Mouse (Mus musculus): ENCODE data around the gene Fahd2a. TPM values are rescaled to one million over a fixed set of nuclear protein-coding genes. Genes with fewer than 3 reads are reported as not detected.

The Fahd2a gene
- total and polyA plus RNA-seq, 3 experiments = 6.8 to 8.2 TPM; not detected in 1

DNA sequence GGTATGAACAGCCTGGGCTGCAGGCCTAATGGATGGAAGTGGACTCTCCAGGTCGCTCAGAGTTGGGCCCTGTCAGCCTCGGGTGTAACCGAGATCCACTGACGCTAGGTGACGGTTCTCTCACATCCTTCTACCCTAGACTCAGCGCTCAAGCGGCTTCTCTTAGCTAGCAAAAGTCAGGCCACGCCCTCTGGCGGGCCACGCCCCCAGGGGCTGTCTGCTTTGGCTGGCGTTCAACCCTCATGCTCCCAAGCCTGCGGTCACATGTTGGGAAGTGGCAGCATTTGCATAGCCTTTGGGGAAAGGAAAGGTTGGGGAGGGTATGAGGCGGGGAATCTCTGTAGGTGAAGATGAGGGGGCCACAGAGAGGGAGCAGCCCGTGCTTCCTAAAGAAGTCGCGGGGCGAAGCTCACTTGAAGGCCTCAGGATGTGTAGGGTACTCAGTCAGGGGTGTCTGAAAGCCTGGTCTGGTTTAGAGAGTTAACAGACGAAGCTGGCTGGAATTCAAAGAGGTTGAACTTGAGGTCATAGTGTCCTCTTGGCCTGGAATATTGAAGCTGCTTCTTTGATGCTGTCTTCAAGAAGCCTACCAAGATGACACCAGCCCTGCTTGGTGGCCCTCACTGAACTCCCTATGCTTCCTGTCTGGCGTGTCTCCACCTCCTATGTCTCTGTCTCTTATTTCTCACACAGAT lies 40.3 kb upstream of the Fahd2a start:
- Histone ChIP-seq H3K9me3 (replicated peaks; ENCODE audit: insufficient read depth, low read length) (no peaks in the 10 kb centered on the region), H3K9ac (ENCODE audit: control insufficient read depth, low read depth, low read length, poor library complexity, severe bottlenecking) (no peak overlapping the region), H3K36me3 (ENCODE audit: control insufficient read depth in 1 of 2, insufficient read depth in 2 of 2, low read length in 2 of 2) (no peaks in the 10 kb centered on the region), H3K79me2 (ENCODE audit: control insufficient read depth, insufficient read depth, low read length, poor library complexity) (no peaks in the 10 kb centered on the region), H3K27me3 (ENCODE audit: control insufficient read depth in 1 of 2, insufficient read depth in 2 of 2, low read length in 2 of 2) (peaks cover 2 to 6% of the 10 kb centered on the region in 2 experiments), H3K4me1 (ENCODE audit: control insufficient read depth in 1 of 2, insufficient read depth in 2 of 2, low read length in 2 of 2) (no peaks in the 10 kb centered on the region), H3K27ac (ENCODE audit: control insufficient read depth, low read depth, low read length) (no peak overlapping the region), H3K4me3 (ENCODE audit: control insufficient read depth in 1 of 2, insufficient read depth in 1 of 2, low read depth in 2 of 2, low read length in 2 of 2) (no peak overlapping the region)
- TF ChIP-seq MXI1 (IDR thresholded peaks at IDR 0.05; ENCODE audit: low read depth, low read length) (no peak), ZKSCAN1 (IDR thresholded peaks at IDR 0.05; ENCODE audit: low read depth, low read length) (no peak), TBP (IDR thresholded peaks at IDR 0.05; ENCODE audit: low read depth, low read length) (no peak), TAL1 (IDR thresholded peaks at IDR 0.05; ENCODE audit: low read length) (no peak), E2F4 (IDR thresholded peaks at IDR 0.05; ENCODE audit: borderline replicate concordance, low read depth, low read length) (no peak), ZMIZ1 (IDR thresholded peaks at IDR 0.05; ENCODE audit: low read depth, low read length) (no peak), KAT2A (conservative IDR thresholded peaks at IDR 0.05; ENCODE audit: low read depth, low read length) (no peak), RAD21 (IDR thresholded peaks at IDR 0.05; ENCODE audit: low read depth, low read length) (no peak), ZNF384 (IDR thresholded peaks at IDR 0.05; ENCODE audit: low read depth, low read length) (no peak), HCFC1 (IDR thresholded peaks at IDR 0.05; ENCODE audit: low read depth, low read length) (no peak)
- DNase-seq (ENCODE audit: low read depth, low spot score) = no peak

DNA sequence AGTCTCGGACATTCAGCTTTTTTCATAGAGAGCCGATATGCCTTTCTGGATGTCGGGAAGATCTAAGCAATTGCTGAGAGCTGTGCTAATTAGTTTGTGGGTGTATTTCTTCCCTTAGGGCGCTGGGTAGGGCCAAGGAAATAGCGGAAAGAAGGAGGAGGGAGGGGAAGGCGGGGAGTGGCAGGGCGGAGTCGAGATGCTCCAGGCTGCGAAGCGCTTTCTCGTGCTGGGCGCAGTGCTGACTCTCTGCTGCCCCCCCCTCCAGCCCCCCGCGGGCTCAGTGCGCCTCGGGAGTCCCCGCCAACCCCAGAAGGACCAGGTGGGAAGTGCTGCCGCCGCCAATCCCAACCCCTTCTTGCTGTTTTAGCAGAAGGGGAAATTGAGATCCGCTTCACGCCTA lies 38.6 kb upstream of the Fahd2a start:
- H3K27me3 ChIP-seq (ENCODE audit: control insufficient read depth in 1 of 2, insufficient read depth in 2 of 2, low read length in 2 of 2) = peaks cover 0 to 6% of the 10 kb centered on the region in 2 experiments; a peak in 2 of 4 replicates

DNA sequence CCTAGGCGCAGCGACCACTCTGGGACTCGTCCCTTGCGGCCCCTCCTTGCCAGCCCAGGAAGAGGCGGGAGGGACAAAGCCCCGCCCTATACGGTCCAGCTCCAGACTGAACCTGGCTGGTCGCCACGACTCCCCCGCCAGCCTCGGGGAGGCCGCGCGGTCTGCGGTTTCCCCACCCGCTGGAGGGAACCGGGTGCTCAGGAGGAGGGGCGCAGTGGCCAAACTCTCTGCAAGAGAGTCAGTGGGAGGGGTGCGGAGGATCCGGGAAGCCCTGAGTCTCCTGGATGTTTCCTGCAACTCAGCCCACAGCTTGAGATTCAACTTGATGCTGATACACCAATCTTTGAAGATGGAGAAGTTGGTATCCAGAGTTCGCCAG lies 38.2 kb upstream of the Fahd2a start:
- peak; percentile 37 for DNase-seq (ENCODE audit: low read depth, low spot score)
- Histone ChIP-seq H3K4me3 (ENCODE audit: control insufficient read depth in 1 of 2, insufficient read depth in 1 of 2, low read depth in 2 of 2, low read length in 2 of 2) (peak overlapping the region in 1 of 2 experiments; percentile 28; a peak in 1 of 4 replicates), H3K79me2 (ENCODE audit: control insufficient read depth, insufficient read depth, low read length, poor library complexity) (no peaks in the 10 kb centered on the region), H3K27ac (ENCODE audit: control insufficient read depth, low read depth, low read length) (no peak overlapping the region), H3K9ac (ENCODE audit: control insufficient read depth, low read depth, low read length, poor library complexity, severe bottlenecking) (no peak overlapping the region), H3K9me3 (replicated peaks; ENCODE audit: insufficient read depth, low read length) (no peaks in the 10 kb centered on the region), H3K36me3 (ENCODE audit: control insufficient read depth in 1 of 2, insufficient read depth in 2 of 2, low read length in 2 of 2) (no peaks in the 10 kb centered on the region), H3K4me1 (ENCODE audit: control insufficient read depth in 1 of 2, insufficient read depth in 2 of 2, low read length in 2 of 2) (no peaks in the 10 kb centered on the region), H3K27me3 (ENCODE audit: control insufficient read depth in 1 of 2, insufficient read depth in 2 of 2, low read length in 2 of 2) (peaks cover 0 to 6% of the 10 kb centered on the region in 2 experiments; a peak in 2 of 4 replicates)
- TF ChIP-seq JUND (IDR thresholded peaks at IDR 0.05; ENCODE audit: low read depth, low read length) = no peak

More for the DNA sequence above, 38.6 kb upstream of the Fahd2a start:
- Histone ChIP-seq H3K79me2 (ENCODE audit: control insufficient read depth, insufficient read depth, low read length, poor library complexity) (no peaks in the 10 kb centered on the region), H3K9ac (ENCODE audit: control insufficient read depth, low read depth, low read length, poor library complexity, severe bottlenecking) (no peak overlapping the region), H3K4me3 (ENCODE audit: control insufficient read depth in 1 of 2, insufficient read depth in 1 of 2, low read depth in 2 of 2, low read length in 2 of 2) (peak overlapping the region in 1 of 2 experiments; percentile 28; a peak in 1 of 4 replicates), H3K4me1 (ENCODE audit: control insufficient read depth in 1 of 2, insufficient read depth in 2 of 2, low read length in 2 of 2) (no peaks in the 10 kb centered on the region), H3K36me3 (ENCODE audit: control insufficient read depth in 1 of 2, insufficient read depth in 2 of 2, low read length in 2 of 2) (no peaks in the 10 kb centered on the region), H3K9me3 (replicated peaks; ENCODE audit: insufficient read depth, low read length) (no peaks in the 10 kb centered on the region), H3K27ac (ENCODE audit: control insufficient read depth, low read depth, low read length) (no peak overlapping the region)
- no peak for TF ChIP-seq MYB (IDR thresholded peaks at IDR 0.05; ENCODE audit: low read depth, low read length)
- no peak for TF ChIP-seq ELF1 (IDR thresholded peaks at IDR 0.05; ENCODE audit: low read depth, low read length)
- no peak for TF ChIP-seq USF1 (IDR thresholded peaks at IDR 0.05; ENCODE audit: low read depth, low read length)
- TF ChIP-seq ZNF384 (IDR thresholded peaks at IDR 0.05; ENCODE audit: low read depth, low read length) = no peak
- no peak for TF ChIP-seq POLR2A (IDR thresholded peaks at IDR 0.05; ENCODE audit: control insufficient read depth in 1 of 2, insufficient read depth in 1 of 2, low read depth in 1 of 2, low read length in 2 of 2, poor library complexity in 1 of 2)
- TF ChIP-seq TBP (IDR thresholded peaks at IDR 0.05; ENCODE audit: low read depth, low read length) = no peak
- no peak for TF ChIP-seq JUND (IDR thresholded peaks at IDR 0.05; ENCODE audit: low read depth, low read length)
- TF ChIP-seq ZC3H11A (IDR thresholded peaks at IDR 0.05; ENCODE audit: low read depth, low read length) = no peak
- peak; percentile 13 for DNase-seq (ENCODE audit: low read depth, low spot score)

Measured in MEL (cell line).